Mouse (Mus musculus): ENCODE measurements around the gene Hdac1.
"Not testable (repeated sequence)": the region's sequence is repeated elsewhere in the genome, so short reads cannot be mapped to it uniquely, and the experiment has no call there.

Hdac1 gene

GRCm38 (mm10) chr4:129557256-129557808, 14.8 kb upstream of the Hdac1 start:
- no peak for DNase-seq

DNA sequence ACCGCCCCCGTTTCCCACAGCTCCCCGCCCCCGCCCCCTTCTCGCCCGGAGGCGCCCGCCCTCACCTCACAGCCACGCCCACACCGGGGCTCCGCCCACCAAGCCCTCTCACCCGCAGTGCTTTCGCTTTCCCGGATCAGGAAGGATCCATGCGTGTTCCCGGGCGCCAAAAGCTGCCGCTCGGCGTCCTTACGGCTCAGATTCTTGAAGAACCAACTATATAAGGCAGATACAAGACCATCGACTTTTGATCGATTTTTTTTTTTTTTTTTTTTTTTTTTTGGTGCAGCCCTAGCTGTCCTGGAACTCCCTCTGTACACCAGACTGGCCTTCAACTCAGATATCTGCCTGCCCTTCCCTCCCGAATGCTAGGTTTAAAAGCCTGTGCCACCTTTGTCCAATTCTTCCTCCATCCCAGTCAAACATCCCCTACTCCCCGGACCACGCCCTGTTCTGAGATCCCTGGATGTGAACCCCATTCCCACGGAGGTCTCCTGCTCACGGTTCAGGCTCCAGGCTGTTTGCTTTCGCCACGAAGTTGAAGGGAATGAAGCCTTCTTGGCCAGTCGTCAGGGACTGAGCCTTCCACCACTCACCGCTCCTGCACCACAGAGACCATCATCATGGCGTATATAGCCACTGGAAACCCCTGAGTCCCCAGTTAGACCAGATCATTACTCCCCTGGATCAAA, 14.2 kb upstream of the Hdac1 start:
- DNase-seq = peak; percentile 92

- DNase-seq = no peak
These were observed 13.5 kb upstream of the Hdac1 start for GRCm38 (mm10) chr4:129555862-129556531.

DNA sequence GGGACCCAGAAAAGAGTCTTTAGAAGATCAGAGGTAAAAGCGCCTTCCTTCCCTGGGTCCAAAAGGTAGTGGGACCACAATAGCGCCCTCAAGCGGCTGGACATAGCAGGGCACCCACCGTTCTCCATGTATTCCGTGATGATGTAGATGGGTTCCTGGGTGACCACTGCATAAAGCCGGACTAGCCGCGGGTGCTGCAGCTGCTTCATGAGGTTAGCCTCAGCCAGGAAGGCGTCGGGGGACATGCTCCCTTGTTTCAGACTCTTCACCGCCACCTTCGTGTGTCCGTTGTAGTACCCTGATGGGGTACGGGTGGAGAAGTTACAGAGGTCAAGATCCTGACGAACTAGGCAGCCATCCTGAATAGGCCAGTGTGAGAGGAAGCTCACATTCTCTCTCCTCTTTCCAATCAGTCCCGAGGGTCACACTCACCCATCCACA, 12.9 kb upstream of the Hdac1 start:
- peak; percentile 65 for DNase-seq

DNA sequence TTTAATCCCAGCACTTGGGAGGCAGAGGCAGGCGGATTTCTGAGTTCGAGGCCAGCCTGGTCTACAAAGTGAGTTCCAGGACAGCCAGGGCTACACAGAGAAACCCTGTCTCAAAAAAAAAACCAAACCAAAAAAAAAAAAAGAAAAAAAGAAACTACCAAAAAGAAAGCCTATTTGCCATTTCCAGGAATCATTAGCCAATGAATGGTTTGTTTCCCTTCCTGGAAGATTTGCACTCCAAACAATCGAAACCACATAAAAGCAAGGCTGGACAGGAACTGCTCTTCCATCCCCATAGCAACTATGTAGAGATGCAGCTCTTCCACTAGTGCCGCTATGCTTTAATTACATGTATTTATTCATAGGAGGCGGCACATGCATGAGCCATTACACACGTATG, 12.0 kb upstream of the Hdac1 start:
- DNase-seq = not testable (repeated sequence)

- DNase-seq = no peak
These were observed 7.8 kb upstream of the Hdac1 start for GRCm38 (mm10) chr4:129550295-129550694.

DNA sequence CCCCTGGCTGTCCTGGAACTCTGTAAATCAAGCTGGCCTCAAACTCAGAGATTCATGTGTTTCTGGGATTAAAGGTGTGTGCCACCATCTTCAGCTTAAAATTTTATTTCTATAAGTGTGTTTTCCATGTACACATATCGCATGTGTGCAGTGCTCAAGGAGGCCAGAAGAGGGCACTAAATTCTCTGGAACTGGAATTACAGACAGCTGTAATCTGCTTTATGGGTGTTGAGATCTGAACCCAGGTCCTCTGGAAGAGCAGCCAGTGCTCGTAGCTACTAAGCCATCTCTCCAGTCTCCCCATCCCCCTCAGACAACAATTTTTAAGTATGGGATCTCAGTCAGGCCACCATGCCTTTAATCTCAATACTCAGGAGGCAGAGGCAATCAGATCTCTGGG, 6.8 kb upstream of the Hdac1 start:
- DNase-seq = peak; percentile 43

DNA sequence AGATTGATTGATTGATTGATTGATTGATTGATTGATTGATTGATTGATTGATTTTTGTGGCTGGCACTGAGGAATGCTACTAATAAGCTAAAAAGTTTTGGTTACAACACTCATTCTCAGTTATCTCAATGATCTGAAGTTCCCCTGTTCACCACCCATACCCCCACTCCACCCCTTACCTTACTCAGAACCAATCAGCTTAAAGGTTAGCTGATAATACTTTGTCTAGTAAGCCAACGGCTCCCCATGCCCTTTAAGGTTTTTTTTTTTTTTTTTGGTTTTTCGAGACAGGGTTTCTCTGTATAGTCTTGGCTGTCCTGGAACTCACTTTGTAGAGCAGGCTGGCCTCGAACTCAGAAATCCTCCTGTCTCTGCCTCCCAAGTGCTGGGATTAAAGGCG, 5.1 kb upstream of the Hdac1 start:
- DNase-seq = not testable (repeated sequence)

- no peak for DNase-seq
These were observed 1.6 kb upstream of the Hdac1 start for GRCm38 (mm10) chr4:129544106-129544505.

DNA sequence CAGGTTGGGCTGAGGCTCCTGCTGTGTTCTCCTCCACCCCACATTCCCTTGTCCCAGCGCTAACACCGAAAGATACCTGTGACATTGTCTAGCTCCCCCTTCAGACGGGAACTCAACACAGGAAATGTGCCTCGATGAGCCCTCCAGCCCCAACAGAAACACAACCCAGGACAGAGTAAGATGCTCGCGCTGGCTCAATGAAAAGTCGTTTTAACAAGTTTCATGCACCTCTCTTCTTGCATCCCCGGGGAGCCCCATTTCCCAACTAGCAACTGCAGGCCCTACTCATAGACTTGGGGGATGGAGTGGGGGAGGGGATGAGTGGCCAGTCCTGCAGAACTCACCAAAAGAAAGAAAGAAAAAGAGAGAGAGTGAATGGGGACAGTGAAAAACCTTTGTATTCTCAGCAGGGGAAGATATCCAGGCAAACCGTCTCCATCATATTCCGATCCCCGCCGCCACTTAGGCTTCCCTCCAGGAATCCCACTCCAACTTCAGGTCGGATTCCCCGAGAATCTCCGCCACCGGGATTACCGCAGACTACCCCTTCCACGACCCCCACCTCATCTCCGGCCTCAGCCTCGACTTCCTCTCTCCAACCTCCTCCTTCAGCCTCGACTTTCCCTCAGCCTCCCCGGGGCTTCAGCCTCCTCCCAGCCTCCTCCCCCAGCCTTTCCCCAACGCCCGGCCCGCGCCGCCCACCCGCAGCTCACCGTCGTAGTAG, 483 bp downstream of the Hdac1 start:
- peak; percentile 33 for DNase-seq

DNA sequence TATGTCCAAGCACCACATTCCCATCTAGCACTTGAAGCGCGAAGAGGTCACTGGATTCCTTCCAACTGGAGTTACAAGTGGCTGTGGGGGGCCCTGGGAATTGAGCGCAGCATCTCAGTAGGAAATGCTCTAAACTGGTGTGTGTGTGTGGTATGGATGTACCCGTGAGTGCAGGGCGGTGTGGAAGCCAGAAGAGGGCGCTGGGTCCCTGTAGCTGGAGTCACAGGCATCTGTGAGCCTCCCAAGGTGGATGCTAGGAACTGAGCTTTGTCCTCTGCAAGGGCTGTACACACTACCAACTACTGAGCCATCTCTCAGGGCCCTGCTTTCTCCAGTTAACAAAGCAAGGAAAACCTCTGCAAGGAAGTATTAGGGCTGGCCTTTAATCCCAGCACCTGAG, 2.5 kb downstream of the Hdac1 start:
- DNase-seq = peak; percentile 42

DNA sequence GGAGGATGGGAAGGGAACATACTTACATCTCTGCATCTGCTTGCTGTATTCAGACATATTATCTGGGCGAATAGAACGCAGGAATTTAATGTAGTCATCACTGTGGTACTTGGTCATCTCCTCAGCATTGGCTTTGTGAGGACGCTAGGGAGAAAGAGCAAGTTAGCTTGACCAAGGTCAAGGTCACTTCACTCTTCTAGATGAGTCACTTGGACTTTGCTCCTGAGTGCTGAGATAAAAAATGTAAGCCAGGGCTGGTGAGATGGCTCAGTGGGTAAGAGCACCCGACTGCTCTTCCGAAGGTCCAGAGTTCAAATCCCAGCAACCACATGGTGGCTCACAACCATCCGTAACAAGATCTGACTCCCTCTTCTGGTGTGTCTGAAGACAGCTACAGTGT, 13.6 kb downstream of the Hdac1 start:
- not testable (repeated sequence) for DNase-seq

GRCm38 (mm10) chr4:129525889-129526288, 16.6 kb downstream of the Hdac1 start:
- DNase-seq = no peak

GRCm38 (mm10) chr4:129525338-129525737, 17.2 kb downstream of the Hdac1 start:
- no peak for DNase-seq

GRCm38 (mm10) chr4:129518519-129518918, 24.0 kb downstream of the Hdac1 start:
- no peak for DNase-seq

DNA sequence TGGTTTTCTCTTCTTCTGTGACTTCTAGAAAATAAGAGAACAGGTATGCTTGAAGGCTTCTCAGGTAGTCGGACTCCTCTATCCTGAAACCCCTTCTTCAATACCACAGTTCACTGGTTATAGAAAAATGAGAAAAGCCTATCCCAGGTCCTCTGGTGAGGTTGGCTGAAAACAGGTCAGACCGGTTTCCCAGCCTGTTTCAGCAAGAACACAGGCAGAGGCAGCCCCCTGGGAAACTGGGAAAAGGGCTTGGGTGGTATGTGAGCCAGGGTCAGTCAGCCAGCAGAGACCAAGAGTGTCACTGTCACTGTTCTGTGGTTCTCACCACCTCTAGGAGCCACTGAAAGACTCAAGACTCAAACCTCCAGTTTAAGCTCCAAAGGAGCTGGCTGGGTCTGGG, 25.6 kb downstream of the Hdac1 start:
- peak; percentile 54 for DNase-seq

DNA sequence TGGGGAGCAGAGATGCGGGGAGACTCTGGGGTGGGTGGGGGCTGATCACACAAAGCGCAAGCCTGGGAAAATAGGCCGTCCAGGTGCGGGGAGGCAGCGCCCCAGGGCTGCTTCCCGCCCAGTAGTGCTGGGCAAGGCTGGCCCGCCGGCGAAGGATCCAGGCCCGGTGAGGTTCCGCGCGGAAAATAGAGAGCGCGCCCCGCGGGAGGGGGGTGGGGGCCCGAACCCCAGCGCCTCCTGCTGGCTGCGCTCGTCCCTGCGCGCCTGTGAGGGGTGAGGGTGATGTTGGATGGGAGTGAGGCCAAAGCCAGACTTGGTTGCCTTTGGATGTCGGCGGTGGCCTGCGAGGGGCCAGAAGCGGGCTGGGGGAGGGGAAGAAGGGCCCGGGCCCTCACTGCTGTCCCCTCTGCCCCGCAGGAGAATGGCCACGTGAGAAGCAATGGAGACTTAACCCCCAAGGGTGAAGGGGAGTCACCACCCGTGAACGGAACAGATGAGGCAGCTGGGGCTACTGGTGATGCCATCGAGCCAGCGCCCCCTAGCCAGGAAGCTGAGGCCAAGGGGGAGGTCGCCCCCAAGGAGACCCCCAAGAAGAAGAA, 28.1 kb downstream of the Hdac1 start:
- peak; percentile 28 for DNase-seq

GRCm38 (mm10) chr4:129513891-129514290, 28.6 kb downstream of the Hdac1 start:
- no peak for DNase-seq

GRCm38 (mm10) chr4:129513086-129513767, 29.3 kb downstream of the Hdac1 start, which contains the start of gene Marcksl1:
Gene Marcksl1, plus strand, starts transcription at chr4:129513581.
- DNase-seq = peak; percentile 78

DNA sequence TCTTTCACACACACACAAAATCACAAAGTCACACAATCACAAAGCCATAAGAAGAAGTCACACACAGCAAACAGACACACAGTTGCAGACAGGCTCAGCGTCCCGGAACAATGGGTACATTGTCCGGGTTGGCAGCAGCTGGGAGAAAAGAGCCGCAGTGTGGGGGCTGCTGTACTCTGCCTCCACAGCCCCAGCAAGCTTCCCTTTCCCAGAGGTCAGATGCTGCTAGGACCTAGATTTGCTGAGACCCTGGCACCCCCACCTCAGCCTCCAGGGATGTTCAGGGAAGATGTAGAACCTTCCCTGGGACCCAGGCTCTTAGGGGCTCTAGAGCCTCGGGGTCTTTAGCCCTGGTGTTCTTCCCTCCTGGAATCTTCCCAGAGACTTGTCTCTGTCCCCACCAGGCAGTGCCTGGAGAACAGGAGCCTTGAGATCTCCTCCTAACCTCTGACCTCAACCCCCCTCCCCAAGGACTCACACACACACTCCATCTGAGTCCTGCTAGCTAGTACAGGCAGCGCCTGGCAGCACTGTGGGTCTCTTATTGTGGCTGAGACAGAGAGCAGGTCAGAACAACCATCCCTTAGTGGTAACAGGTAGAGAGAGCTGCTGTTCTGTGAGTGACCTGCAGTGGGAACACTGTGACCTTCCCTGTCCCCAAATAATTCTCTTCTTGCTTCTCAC, 31.0 kb downstream of the Hdac1 start:
- no peak for DNase-seq

GRCm38 (mm10) chr4:129510723-129511412, 31.6 kb downstream of the Hdac1 start:
- no peak for DNase-seq

All from kidney, adult 9 months (tissue).